Mouse (Mus musculus) left cerebral cortex, postnatal 36 days (tissue): ENCODE measurements at regions not wholly inside any gene's neighbourhood (a gene's known extent, or its start where the extent isn't known, plus 50 kb on each side); places are given as distances from the start of the nearest gene placed in this dataset.
"Not testable (repeated sequence)": the region's sequence is repeated elsewhere in the genome, so short reads cannot be mapped to it uniquely, and the experiment has no call there.

Experiments used
- DNase-seq, 2 experiments: peaks; one replicate each; pipeline ENCODE4 v3.0.0; 2021 to 2022; ENCODE audit warnings: low spot score in 2 of 2, mixed read lengths in 1 of 2
- intact Hi-C: fragments of 180-260 bp; cut with DNase I; formaldehyde crosslinking; loops from one replicate; pipeline ENCODE4 v1.15.1; 2025

GRCm38 (mm10) chr12:22156467-22157037 lies 739.1 kb upstream of the Ywhaq start:
- intact Hi-C loops = not testable (repeated sequence)

GRCm38 (mm10) chr12:22155341-22155740 lies 737.9 kb upstream of the Ywhaq start:
- DNase-seq, intact Hi-C loops: not testable (repeated sequence)

More at GRCm38 (mm10) chr12:22156467-22157037, 739.1 kb upstream of the Ywhaq start:
- DNase-seq = peak in 1 of 2 experiments; percentile 5
